Mouse (Mus musculus): ENCODE results near the gene Cgnl1. TPM values are rescaled to one million over a fixed set of nuclear protein-coding genes. Genes with fewer than 3 reads are reported as not detected.

The Cgnl1 gene
- polyA plus RNA-seq, 1 experiment from 2014 or later, result 9.2 TPM

DNA sequence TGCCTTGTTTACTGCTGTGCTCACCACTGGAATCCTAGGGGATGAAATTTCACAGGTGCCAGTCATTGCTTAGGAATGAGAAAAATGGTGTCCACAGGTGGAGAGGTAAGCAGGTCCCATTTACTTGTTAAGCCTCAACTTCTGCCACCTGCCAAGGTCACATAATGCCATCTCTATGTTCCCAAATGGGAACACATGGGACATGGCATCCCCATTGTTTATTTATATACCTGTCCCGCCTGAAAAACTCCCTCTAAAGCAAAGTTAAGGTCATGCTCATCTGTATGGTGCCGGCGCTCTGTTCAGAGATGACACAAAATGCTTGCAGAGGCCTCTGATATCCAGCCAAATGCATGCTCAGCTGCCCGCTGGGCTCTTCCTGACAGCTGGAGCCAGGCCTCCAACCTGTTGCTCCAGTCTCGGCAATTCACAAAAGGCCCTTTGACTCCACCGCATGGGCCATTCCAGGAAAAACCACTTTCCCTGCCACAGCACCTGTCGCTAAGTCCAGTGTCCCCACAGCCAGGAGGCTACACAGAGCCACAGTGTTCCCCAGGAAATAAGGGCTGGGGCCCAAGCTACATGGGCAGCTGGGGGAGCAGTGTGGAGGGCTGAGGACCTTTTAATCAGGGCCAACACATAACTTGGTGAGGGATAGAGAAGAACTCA is 192.4 kb downstream of the Cgnl1 start:
- ATAC-seq (ENCODE audit: insufficient number of reproducible peaks, insufficient read depth, low FRiP score, low TSS enrichment, low read depth), result no peak
- no peak overlapping the region for H3K4me3 ChIP-seq (replicated peaks)
- H3K36me3 ChIP-seq, result no peaks in the 10 kb centered on the region
- H3K27ac ChIP-seq, result no peak overlapping the region
- WGBS, result 67% methylated on average over 7 of the region's 7 CpGs
- no peaks in the 10 kb centered on the region for H3K27me3 ChIP-seq
- H3K4me1 ChIP-seq (replicated peaks), result peaks cover 6% of the 10 kb centered on the region; the same call in 1 of the 2 replicates
- no peak overlapping the region for H3K9ac ChIP-seq (replicated peaks)
- H3K9me3 ChIP-seq, result no peaks in the 10 kb centered on the region
- H3K4me2 ChIP-seq, result no peak overlapping the region

Other genes with a start within 250 kb of the Cgnl1 start
- gene Myzap, start 179.2 kb downstream of the Cgnl1 start, polyA plus RNA-seq (2016; fragmentation: Nextera tagmentation; extraction: Ambion mirVana), result 10.0 and 10.8 TPM in 2 replicates

Measured in limb, embryonic 12.5 days (tissue).